ENCODE assay signal across 8 mouse cellular contexts in the genomic region with DNA sequence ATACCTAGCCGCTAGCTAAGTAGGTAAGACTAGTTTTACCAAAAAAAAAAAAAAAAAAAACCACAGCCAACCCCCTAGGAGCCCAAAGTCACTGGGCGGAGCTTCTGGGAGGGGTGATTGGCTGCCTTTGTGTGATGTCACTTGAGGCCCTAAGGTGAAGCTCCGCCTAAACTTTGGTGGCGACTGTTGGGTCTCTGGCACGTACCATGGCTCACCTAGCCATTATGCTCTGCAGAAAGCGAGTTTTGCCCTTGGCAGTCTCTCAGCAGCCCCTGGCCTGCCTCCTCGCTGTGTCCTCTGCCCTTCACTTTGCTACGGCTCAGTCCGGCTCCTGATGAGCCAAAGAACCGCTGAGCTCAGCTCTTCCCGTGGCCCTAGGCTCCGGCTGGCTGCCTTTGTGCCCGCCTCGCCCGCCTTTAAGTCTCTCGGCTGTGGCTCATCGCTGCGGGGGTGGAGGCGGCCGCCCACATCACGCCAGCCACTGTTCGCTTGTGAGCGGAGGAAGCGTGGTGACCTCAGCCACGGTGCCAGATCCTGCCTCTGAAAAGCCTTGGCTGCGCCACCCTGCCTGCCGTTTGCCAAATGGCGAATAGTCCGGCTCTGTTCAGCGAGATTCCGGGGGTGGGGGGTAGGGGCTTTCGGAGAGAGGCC. TPM values are rescaled to one million over a fixed set of nuclear protein-coding genes. Genes with fewer than 3 reads are reported as not detected.
A peak's percentile ranks its signal among the peaks of the same experiment; 100 is the strongest.
DNase-seq lines count a peak whose midpoint lies in the region; ATAC-seq and TF ChIP-seq lines count a peak whose summit lies in the region.

No protein-coding gene starts in this region.

- peak overlapping the region; percentile 41 for H3K4me3 ChIP-seq in forebrain, embryonic 14.5 days (ENCODE audit: low read depth, low read length)
- H3K4me3 ChIP-seq in lung, adult 2 months (replicated peaks; ENCODE audit: extremely low read depth, low read depth, low read length), result peak overlapping the region; percentile 82

- H3K9me3 ChIP-seq in forebrain, embryonic 14.5 days (replicated peaks; ENCODE audit: control insufficient read depth, low read length), result no peaks in the 10 kb centered on the region

- DNase-seq in ES-CJ7 (ENCODE audit: low read depth, low spot score), result peak; percentile 76
- peak; percentile 88 for DNase-seq in cerebellum, adult 11 months
- DNase-seq in forebrain, embryonic 14.5 days (ENCODE audit: low spot score), result peak; percentile 76
- DNase-seq in heart, postnatal 25 days (ENCODE audit: low spot score), result peak; percentile 44
- DNase-seq in layer of hippocampus, adult 18-20 months (ENCODE audit: low spot score in 2 of 2), result peak; percentile 82 to 90
- peak; percentile 70 for DNase-seq in lung, adult 2 months
- DNase-seq in thymus, adult 18-20 months, result peak; percentile 74 to 84

- H3K27me3 ChIP-seq in forebrain, embryonic 14.5 days (replicated peaks; ENCODE audit: control insufficient read depth, insufficient read depth, low read length), result no peaks in the 10 kb centered on the region

- peaks cover 82% of the 10 kb centered on the region for H3K4me1 ChIP-seq in forebrain, embryonic 14.5 days (ENCODE audit: control insufficient read depth, insufficient read depth, low read length)
- H3K4me1 ChIP-seq in lung, adult 2 months (ENCODE audit: control insufficient read depth, insufficient read depth, low read length), result peaks cover 21% of the 10 kb centered on the region

- peak; percentile 81; the same call in 1 of the 2 replicates for TF ChIP-seq POLR2A in lung, adult 2 months (IDR thresholded peaks at IDR 0.05; ENCODE audit: borderline replicate concordance, extremely low read depth, low read depth, low read length)

- peak overlapping the region; percentile 68 for H3K27ac ChIP-seq in forebrain, embryonic 14.5 days (ENCODE audit: low read depth, low read length)

- peaks cover 6% of the 10 kb centered on the region for H3K36me3 ChIP-seq in forebrain, embryonic 14.5 days (ENCODE audit: control insufficient read depth, insufficient read depth, low read length)

- H3K4me2 ChIP-seq in forebrain, embryonic 14.5 days (ENCODE audit: low read length), result peak overlapping the region; percentile 86

- H3K9ac ChIP-seq in forebrain, embryonic 14.5 days (ENCODE audit: low read length), result peak overlapping the region; percentile 74

- TF ChIP-seq CTCF in lung, adult 2 months (IDR thresholded peaks at IDR 0.05; ENCODE audit: insufficient read depth, low read length), result no peak

- intact Hi-C loops in heart, postnatal 25 days (cut with DNase I), result no loop called here

- 2% methylated on average over 32 of the region's 32 CpGs for WGBS in forebrain, embryonic 14.5 days
- WGBS in lung, adult 2 months, result 5% methylated on average over 32 of the region's 32 CpGs

- ATAC-seq in forebrain, embryonic 14.5 days, result peak; percentile 40
- peak; percentile 62 for ATAC-seq in neutrophil, adult 5-6 weeks (ENCODE audit: extremely low read depth, insufficient number of reproducible peaks, low FRiP score, poor library complexity, severe bottlenecking)

RNA-seq across cellular contexts. Expression of a gene that starts 8.9 kb away (rescaled TPM):
- polyA plus RNA-seq in forebrain, embryonic 14.5 days (2014; fragmentation: Nextera tagmentation; extraction: Ambion mirVana), result 52.4 and 61.5 TPM in 2 replicates
- under 1 TPM; 0.75 TPM for total RNA-seq in heart, postnatal 25 days (2021)
- 10 to 100 TPM; 31.7 to 31.9 TPM for total RNA-seq in layer of hippocampus, adult 18-20 months (2021)
- 12.1 and 14.4 TPM in 2 replicates for polyA plus RNA-seq in lung, adult 2 months (2012; rRNA removed)
- 175 and 183 TPM in 2 replicates for total RNA-seq in neutrophil, adult 5-6 weeks (2017)

Comparison
In these comparisons a context has a peak if more than half of its experiments do, and no peak if none do; other contexts are left out.
1. Peak in every context shown above with its lines: DNase-seq, ATAC-seq, H3K4me3 ChIP-seq and H3K27ac ChIP-seq.
2. RNA of a gene that starts 8.9 kb away (total RNA-seq): 175 to 183 TPM in neutrophil, adult 5-6 weeks and 31.7 to 31.9 TPM in layer of hippocampus, adult 18-20 months; 0.75 TPM in heart, postnatal 25 days; every median in the first group is over 10 times any median in the second.